Mouse (Mus musculus) C3H10T1/2 (cell line): ENCODE data around the gene Zyx. TPM values are rescaled to one million over a fixed set of nuclear protein-coding genes. Genes with fewer than 3 reads are reported as not detected.

Source experiments
- polyA plus RNA-seq, 2 experiments: library from polyadenylated mRNA; unstranded; fragments of >200 nt; fragmentation: generic; extraction: Trizol; gene quantifications; one replicate each; pipeline ENCODE4 v1.2.1; 2012; ENCODE audit warnings: missing spikeins in 2 of 2

Zyx gene
- 100 to 1,000 TPM; 273 to 364 TPM for polyA plus RNA-seq

GRCm38 (mm10) chr6:42349426-42350020 is at the start of gene Zyx:
Gene Zyx, plus strand, starts transcription at chr6:42349630.

DNA sequence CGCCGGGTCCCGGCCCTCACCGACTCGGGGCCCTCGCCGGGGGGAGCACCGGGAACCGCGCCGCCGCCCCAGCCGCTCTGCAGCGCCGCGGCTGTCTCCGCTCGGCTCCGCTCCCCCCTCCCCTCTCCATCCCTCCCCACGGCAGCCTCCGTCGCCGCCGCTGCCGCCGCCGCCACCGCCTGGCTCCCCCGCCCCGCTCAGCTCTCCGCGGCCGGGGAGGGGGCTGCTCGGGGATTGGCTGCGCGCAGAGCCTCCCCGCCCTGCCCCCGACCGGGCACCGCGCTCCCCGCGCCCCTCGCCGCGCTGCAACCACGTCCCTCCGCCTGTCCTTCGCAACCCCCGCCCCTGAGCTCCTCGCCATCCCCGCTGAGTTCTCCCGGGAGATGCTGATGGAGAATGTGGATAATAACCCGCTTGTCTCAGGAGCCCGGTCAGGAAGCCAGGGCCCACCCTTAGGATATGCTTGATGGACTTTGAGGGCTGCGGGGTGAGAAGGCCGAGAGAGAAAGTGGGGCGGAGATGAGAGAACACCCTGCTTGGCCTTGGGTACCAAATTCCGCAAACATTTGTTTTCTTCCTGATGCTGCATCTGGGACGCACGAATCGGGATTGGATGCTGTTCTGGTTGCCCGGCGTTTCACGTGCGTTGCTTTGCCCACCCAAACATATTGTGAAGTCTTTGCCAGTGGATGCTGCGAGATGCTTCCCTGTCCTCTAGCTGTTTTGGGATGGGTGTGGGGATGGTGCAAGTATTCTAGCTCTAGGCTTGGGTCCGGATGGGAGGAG is 24.8 kb upstream of the Zyx start, which contains the start of gene Fam131b:
Fam131b (minus strand) TSS at position 162 of the 786 bp plus-strand sequence.

GRCm38 (mm10) chr6:42372816-42373547 is 23.6 kb downstream of the Zyx start, which contains the start of gene Epha1:
Gene Epha1, minus strand, starts transcription at chr6:42373268.

DNA sequence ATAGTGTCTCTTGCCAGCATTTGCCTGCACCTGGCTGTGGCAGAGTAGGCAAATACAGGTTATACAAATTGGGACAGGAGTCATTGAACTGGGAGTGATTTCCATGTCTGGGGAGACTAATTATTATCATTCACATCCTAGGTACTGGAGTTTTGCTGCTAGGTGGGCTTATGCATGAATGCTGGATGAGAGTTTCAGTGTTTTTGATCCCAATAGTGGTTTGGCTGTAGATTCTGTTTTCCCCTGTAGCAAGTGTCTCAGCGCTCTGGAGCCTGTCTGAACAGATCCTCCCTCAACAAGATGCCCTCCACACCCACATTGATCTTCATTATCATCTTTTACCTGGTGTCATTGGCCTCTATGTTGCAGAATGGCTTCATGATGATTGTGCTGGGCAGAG is 50.5 kb downstream of the Zyx start, which contains the start of gene Tas2r143:
Tas2r143 (plus strand) TSS at position 301 of the 400 bp plus-strand sequence.

GRCm38 (mm10) chr6:42405134-42405533 is 55.7 kb downstream of the Zyx start, which contains the start of gene Tas2r135:
Gene Tas2r135, plus strand, starts transcription at chr6:42405434.

Other genes starting within 250 kb of the Zyx start
- gene Tas2r139, start 208.7 kb upstream of the Zyx start, polyA plus RNA-seq, result not detected
- under 1 TPM in 1 of 2 experiments, not detected in 1; 0.05 TPM for gene Tas2r144, start 134.3 kb upstream of the Zyx start, polyA plus RNA-seq
- not detected for gene Gstk1, start 103.7 kb upstream of the Zyx start, polyA plus RNA-seq
- gene Tmem139, start 87.7 kb upstream of the Zyx start, polyA plus RNA-seq, result under 1 TPM; 0.02 to 0.05 TPM
- 1 to 10 TPM; 1.8 to 8.5 TPM for gene Casp2, start 84.6 kb upstream of the Zyx start, polyA plus RNA-seq
- under 1 TPM; 0.26 to 0.51 TPM for gene Clcn1, start 62.9 kb upstream of the Zyx start, polyA plus RNA-seq
- 10 to 100 TPM in 1 of 2 experiments, 1 to 10 TPM in 1; 7.5 to 13.9 TPM for gene Fam131b, start 25.0 kb upstream of the Zyx start, polyA plus RNA-seq
- gene Epha1, start 23.6 kb downstream of the Zyx start, polyA plus RNA-seq, result under 1 TPM; 0.09 to 0.54 TPM
- gene Tas2r143, start 50.6 kb downstream of the Zyx start, polyA plus RNA-seq, result under 1 TPM in 1 of 2 experiments, not detected in 1; 0.05 TPM
- gene Tas2r135, start 55.8 kb downstream of the Zyx start, polyA plus RNA-seq, result not detected
- gene Tas2r126, start 84.9 kb downstream of the Zyx start, polyA plus RNA-seq, result under 1 TPM in 1 of 2 experiments, not detected in 1; 0.09 TPM
- not detected for gene Olfr458, start 115.6 kb downstream of the Zyx start, polyA plus RNA-seq
- under 1 TPM in 1 of 2 experiments, not detected in 1; 0.04 TPM for gene Olfr457, start 126.7 kb downstream of the Zyx start, polyA plus RNA-seq
- gene Olfr456, start 137.6 kb downstream of the Zyx start, polyA plus RNA-seq, result under 1 TPM in 1 of 2 experiments, not detected in 1; 0.06 TPM
- not detected for gene Olfr455, start 198.0 kb downstream of the Zyx start, polyA plus RNA-seq
- under 1 TPM in 1 of 2 experiments, not detected in 1; 0.04 TPM for gene Tcaf3, start 248.1 kb downstream of the Zyx start, polyA plus RNA-seq